Mouse (Mus musculus) thymus, postnatal 0 days (tissue): ENCODE results near the gene Atp8b3. TPM values are rescaled to one million over a fixed set of nuclear protein-coding genes. Genes with fewer than 3 reads are reported as not detected.
A peak's percentile ranks its signal among the peaks of the same experiment; 100 is the strongest.

Experiments
- DNase-seq: peaks from one replicate; pipeline ENCODE4 v3.0.0-alpha.2; 2015; ENCODE audit warnings: low spot score
- polyA plus RNA-seq: library from polyadenylated mRNA; unstranded; fragments of >200 nt; fragmentation: Nextera tagmentation; extraction: Ambion mirVana; gene quantifications from 2 replicates; pipeline ENCODE4 v1.2.1, GENCODE M21; 2015

The Atp8b3 gene
- polyA plus RNA-seq, 1 experiment from 2014 or later = not detected

DNA sequence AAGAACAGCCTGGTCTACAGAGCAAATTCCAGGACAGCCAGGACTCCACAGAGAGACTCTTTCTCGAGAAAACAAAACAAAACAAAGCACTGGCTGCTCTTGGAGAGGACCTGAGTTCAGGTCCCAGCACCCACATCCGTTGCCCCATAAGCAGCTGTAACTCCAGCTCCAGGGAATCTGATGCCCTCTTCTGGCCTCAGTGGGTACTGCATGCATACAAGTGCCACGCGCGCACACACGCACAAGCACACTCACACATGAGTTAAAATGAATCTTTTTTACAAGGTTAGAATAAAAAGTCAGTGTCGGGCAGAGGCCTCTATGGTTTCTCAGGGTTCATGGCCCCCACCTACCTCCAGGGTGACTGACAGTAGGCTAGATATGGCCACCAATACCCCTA is 15.6 kb downstream of the Atp8b3 start:
- DNase-seq = no peak

DNA sequence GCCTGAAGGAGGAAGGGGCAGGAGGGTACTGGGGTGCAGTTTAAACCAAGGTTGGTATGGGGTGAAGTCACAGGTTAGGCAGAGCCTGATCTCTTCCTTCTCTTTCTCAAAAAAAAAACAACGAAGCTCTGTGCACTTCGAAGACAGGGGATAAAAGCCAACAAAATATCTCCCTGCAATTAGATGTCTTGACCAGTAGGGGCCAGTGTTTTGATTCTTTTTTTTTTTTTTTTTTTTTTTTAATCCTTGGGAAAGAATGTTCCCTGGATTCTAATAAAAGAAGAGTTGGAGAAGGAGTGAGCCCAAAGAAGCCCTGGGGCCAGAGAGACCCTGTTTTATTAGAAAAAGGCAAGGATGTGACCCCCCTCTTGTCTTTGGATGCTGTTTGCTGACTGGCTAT is 19.6 kb downstream of the Atp8b3 start:
- DNase-seq = no peak

DNA sequence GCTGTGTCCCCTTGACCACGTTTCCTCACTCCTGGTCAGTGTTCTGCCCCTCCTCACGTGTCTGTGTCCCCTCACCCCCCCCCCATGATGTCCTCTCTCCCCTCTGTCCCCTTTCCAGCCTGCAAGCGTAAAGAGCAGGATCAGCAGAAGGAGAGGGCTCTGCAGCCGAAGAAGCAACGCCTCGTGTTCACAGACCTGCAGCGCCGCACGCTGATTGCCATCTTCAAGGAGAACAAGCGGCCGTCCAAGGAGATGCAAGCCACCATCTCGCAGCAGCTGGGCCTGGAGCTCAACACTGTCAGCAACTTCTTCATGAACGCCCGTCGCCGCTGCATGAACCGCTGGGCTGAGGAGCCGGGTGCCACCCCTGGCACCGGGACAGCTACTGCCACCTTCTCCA is 25.2 kb downstream of the Atp8b3 start:
- no peak for DNase-seq

DNA sequence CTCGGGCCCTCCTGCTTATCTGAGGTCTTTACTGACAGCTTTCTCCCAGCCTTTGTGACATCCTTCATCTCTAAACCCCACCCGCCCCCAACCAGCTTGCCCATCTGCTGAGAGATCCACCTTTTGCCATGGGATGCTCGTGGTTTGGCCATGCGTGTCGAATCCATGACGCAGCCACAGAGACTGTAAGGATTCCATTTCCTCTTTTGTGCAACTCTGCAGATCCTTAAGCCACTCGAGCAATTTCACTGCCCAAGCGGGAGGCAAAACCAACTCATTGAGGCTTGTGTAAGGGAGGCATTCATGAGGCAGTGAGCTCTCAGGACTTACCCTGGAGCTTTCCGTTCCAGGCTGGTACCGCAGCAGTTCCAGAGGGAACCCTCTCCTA is 28.7 kb downstream of the Atp8b3 start:
- DNase-seq = no peak

DNA sequence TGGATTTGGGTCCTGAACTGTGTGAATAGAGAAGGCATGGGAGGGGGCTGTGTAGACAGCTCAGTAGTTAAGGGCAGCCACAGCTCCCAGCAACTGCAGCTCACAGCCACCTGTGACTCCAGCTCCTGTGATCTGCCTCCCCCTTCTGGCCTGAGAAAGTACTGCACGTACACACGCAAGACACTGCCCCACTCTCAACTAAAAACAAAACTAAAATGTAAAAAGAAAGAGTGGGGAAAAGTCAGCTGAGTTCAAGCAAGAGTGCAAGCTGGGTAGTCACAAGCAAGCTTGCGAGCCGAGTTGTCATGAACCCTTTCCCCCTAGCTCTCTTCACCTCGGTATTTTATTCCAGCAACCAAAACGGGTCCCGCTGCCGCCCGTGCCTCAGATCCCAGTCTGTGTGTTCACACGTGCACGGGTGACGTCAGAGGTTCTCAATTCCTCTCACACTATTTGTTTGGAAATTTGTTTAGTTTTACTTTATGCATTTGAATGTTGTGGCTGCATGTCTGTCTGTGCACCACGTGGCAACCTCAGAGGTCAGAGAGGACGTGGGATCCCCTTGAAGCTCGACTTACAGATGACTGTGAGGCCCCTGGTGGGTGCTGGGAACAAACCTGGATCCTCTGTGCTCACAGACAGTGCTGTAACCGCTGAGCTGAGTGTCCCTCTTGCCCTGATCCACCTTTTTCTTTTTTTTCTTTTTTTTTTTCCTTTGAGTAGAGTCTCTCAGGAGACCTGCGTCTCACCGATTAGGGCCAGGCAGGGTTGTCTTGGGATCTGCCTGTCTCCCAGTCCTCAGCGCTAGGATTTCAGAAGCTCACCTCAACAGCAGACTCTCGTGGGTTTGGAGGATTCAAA is 29.3 kb downstream of the Atp8b3 start:
- peak; percentile 86 for DNase-seq

DNA sequence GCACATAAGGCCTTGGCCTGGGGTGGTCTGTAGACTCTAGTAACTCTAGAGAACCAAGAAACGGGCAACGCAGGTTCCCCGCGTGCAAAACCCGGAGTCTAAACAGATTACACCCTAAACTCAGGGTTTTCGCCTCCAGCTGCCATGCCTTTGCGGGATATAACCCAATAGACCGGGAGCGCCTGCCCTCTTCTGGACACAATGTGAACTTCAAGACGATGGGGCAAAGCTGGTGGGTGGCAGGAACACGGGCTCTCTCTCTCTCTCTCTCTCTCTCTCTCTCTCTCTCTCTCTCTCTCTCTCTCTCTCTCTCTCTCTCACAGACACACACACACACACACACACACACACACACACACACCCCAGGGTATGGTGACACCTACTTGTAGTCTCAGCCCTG is 32.7 kb downstream of the Atp8b3 start:
- DNase-seq = peak; percentile 78

DNA sequence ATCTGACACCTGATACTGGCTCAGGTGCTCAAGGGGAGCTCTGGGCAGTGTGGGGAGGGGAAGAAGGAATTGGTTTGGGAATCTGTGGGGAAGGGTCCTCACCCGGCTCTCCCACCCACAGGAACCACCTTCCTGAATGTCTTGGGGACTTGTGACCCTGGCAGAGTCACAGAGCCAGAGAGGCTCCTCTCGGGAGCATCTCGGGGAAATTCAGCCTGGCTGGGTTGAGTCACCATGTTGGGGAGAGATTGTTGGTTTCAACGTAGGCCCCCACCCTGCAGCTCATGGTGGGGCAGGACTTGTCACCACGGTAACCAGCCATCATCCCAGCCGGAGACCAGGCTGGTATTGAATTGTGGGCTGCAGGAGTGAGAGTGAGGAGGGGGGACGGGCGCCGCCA is 34.2 kb downstream of the Atp8b3 start:
- no peak for DNase-seq

DNA sequence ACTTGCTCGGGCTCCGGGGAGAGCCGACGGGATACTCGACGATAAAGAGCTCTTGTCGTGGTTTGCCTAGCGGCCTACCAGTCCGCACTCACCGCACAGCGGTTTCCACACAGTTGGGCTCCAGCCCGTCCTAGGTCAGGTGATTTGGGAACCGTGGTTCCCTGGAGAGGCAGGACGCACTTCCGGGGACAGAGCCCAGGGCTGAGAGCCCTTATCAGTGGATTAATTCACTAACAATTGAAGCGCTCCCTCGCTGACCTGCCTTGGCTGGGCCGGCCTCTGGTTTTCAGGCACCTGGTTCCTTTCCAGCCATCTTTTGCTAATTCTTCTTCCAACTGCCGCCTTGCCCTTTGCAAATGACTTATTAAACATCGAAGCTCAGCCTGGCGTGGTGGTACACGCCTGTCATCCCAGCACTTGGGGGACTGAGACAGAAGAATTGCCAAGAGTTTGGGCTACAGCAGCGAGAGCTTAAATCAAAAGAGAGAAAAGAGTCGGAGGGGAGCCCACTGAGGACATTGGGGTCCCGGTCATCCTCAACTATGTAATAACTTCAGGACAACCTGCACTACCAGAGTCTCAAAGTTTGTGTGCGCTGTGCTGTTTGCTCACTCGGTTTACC is 35.2 kb downstream of the Atp8b3 start:
- no peak for DNase-seq

DNA sequence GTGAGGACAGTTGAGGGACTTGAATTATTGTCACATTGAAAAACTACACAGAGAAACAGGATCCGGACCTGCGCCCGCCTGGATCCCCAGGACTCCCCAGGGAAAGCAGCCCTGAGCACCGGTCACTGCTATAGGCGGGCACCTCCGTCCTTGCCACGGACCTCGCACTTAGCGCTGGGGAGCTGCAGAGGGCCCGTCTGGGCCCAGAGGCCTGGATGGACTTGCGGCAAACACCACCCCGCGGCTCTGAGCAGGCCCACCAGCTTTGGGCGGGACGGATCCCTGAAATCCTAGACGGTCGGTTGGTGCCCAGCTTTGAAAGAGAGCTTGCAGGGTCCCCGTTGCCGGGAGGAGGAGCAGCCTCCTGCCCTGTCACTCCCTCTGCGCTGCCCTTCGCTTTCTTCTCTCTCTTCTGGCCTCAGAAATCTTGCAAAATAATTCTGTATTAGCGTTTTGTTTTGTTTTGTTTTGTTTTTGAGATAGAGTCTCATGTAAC is 36.1 kb downstream of the Atp8b3 start:
- no peak for DNase-seq

DNA sequence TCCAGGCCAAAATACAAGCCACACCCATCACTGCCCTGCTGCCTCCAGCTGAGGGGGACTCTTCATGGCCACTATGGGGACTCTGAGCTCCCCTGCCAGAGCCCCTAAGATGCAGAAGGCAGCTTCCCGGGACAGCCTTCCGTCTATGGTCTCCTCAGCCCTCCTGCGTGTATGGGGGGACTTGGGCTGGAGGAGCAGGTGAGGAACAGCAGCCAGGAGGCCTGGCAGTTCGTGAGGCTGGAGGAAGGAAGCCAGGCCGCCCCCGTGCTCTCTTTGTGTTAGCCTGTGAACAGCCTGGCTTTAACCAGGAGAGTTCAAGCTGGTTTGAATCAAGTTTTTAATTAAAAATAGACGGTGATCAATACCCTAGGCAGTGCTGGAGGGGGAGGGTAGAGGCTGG is 36.6 kb downstream of the Atp8b3 start:
- DNase-seq = no peak

DNA sequence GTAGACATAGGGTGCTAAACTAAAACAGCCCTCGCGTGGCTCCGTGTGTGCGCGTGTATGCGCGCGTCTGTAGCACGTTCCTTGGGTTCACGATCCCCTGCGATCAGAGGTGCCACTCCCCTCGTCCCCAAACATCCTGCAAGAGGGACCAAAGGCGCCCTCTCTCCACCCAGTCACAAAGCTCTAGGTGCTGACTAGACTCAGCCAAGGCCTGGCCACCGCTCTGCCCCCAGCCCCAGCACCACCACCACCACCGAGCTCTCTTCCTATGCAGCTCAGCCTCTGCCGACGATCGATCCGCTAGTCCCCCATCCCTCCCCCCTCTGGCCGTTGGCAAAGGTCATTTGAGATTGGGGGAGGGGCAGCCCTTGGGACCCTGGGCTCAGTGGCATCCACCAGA is 42.5 kb downstream of the Atp8b3 start:
- DNase-seq = no peak

DNA sequence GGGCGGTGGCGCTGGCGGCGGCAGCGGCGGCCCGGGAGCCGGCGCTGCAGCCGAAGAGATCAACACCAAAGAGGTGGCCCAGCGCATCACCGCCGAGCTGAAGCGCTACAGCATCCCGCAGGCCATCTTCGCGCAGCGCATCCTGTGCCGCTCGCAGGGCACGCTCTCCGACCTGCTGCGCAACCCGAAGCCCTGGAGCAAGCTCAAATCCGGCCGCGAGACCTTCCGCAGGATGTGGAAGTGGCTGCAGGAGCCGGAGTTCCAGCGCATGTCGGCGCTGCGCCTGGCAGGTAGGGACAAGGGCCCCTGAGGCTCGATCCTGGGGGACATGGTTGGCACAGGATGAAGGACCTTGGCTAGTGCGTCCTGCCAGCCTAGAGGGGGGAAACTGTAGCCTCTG is 43.0 kb downstream of the Atp8b3 start:
- DNase-seq = no peak

DNA sequence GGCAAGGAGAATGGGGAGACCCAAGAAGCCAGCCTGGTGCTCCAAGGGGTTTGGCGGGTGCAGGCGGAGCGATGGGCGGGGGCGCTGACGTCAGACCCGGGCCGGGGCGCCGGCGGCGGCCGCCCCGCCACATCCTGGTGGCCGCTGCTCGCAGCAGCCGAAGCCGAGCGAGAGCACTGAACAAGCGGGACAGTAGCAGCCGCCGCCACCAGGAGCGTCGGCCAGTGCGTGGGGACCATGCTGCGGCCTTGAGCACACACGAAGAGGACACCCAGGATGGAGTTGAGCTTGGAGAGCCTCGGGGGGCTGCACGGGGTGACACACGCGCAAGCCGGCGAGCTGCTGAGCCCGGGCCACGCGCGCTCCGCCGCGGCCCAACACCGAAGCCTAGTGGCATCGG is 44.2 kb downstream of the Atp8b3 start, which contains the start of gene Onecut3:
Gene Onecut3, plus strand, starts transcription at position 104 of the 400 bp plus-strand sequence.
- DNase-seq = peak; percentile 58

DNA sequence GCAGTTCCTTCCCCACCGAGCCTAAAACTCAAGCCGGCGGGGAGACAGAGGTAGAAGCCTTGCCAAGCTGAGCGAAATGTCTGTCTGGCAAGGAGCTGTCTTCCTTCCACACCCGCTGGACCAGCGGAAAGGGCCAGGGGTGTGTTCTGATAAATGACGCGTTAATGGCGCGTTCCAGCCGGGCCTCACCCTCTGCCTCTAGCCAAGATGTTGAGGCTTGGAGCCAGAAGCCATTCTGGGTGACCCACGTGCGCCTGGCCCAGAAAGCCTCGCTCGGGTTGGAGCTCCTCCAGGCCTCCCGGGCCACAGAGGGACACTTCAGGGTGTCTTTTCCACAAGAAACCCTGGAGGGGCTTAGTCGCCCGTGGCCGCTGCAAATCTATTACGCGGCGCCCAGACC is 48.9 kb downstream of the Atp8b3 start:
- DNase-seq = no peak

DNA sequence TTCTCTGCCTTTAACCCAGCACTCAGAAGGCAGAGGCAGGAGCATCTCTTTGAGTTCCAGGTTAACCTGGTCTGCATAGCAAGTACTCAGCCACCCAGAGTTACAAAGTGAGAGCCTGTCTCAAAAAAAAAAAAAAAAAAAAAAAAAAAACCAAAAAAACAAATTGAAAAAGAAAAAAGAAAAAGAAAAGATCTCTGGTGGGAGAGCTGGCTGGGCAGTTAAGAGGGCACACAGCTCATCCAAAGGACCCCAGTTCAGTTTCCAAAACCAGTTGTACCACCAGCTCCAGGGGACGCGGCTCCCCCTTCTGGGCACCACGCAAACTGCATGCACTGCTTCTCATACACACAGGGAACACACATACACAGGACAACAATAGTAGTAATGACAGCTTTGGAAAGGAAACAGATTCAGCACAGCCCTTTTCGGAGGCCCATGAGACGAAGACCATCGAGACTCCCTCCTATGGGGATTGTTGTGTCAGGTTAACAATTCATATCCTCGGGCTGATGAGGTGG is 52.0 kb downstream of the Atp8b3 start:
- peak; percentile 37 for DNase-seq

DNA sequence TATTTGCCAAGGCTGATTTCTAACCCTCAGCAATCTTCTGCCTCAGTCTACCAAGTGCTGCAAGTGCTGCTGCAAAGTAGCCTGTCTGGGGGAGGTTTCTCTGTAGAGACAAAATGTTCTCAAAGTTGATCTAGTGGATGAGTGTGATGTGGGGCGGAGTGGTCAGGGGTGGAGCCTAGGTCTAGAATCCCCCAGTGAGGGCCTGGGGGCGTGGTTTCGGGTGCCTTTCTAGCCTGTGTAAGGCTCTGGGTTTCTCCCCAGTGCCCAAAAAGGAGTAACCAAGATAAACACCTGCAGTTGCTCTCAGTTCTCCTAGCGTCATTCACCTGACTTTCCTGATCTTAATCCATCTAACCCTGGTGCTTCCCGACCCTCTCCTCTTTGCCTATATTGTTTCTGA is 57.9 kb downstream of the Atp8b3 start:
- peak; percentile 71 for DNase-seq

DNA sequence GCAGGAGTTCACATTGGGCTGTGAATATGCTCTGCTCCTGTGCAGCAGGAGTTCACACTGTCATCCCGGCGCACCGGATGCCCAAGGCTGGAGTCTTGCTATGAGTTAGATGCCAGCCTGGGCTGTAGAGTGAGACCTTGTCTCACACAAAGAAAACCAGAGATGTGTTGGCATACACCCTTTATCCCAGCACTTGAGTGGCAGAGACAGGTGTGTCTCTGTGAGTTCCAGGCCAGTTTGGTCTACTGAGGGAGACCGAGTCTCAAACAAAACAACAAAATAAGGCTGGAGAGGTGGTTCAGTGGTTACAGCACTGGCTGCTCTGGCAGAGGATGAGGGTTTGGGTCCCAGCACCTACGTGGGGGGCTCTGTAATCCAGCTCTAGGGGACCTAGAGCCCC is 60.4 kb downstream of the Atp8b3 start:
- no peak for DNase-seq

DNA sequence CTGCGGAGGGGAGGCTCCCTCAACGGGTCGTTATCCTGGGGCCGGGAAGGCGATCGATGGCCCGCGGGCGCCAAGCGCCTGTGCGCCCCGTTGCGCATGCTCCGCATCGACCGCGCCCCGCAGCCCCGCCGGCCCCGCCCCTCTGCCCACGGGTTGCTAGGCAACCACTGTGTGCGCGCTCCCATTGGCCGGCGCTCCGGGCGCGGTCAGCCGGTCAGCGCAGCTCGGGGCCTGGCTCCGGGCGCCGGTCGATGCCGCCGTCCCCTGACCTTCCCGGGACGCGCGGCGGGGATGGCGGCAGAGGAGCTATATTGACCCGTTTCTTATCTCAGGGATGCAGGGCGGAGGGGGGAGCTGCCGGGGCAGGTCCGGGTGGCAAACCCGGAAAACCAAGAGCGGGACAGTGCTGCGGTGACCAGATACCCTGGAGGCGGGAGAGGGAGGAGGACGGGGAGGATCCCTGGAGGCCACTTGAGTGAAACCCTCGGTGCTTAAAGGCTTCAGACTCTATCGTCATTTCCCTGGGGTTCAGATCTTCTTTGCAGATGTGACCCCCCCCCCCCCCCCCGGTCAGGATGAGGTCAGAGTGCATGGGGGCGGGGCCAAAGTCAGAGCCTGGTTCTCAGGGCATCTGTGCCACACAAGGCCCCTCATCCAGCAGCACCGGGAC is 63.5 kb downstream of the Atp8b3 start:
- DNase-seq = peak; percentile 83
